Mouse (Mus musculus): ENCODE results near the gene Ell2. TPM values are rescaled to one million over a fixed set of nuclear protein-coding genes. Genes with fewer than 3 reads are reported as not detected.
"Not testable (repeated sequence)": the region's sequence is repeated elsewhere in the genome, so short reads cannot be mapped to it uniquely, and the experiment has no call there.

Ell2 gene
- polyA plus RNA-seq (2016; fragmentation: Nextera tagmentation; extraction: Ambion mirVana) = 7.8 and 8.4 TPM in 2 replicates

- Histone ChIP-seq H3K9me3 (replicated peaks) (no peaks in the 10 kb centered on the region), H3K4me2 (replicated peaks) (peak within 1 kb of the TSS; percentile 77), H3K27ac (peak within 1 kb of the TSS; percentile 66), H3K27me3 (peaks cover 11% of the 10 kb centered on the region), H3K4me3 (peak within 1 kb of the TSS; percentile 83), H3K36me3 (no peaks in the 10 kb centered on the region), H3K9ac (peak within 1 kb of the TSS; percentile 74), H3K4me1 (peaks cover 11% of the 10 kb centered on the region)
- 90% methylated on average over 1 of the region's 1 CpGs for WGBS
- ATAC-seq (ENCODE audit: low FRiP score) = no peak
These were observed at the start of gene Ell2 for GRCm38 (mm10) chr13:75706457-75706856. Ell2 (plus strand) TSS chr13:75706757.

- Histone ChIP-seq H3K9me3 (replicated peaks) (no peaks in the 10 kb centered on the region), H3K4me3 (no peak overlapping the region), H3K27ac (no peak overlapping the region), H3K4me2 (replicated peaks) (no peak overlapping the region), H3K4me1 (no peaks in the 10 kb centered on the region), H3K27me3 (no peaks in the 10 kb centered on the region), H3K9ac (no peak overlapping the region), H3K36me3 (no peaks in the 10 kb centered on the region)
- 25% methylated on average over 3 of the region's 3 CpGs for WGBS
- no peak for ATAC-seq (ENCODE audit: low FRiP score)
These were observed 21.1 kb upstream of the Ell2 start for GRCm38 (mm10) chr13:75685438-75685837.

- WGBS = 86% methylated on average over 4 of the region's 4 CpGs
- Histone ChIP-seq H3K27me3 (no peaks in the 10 kb centered on the region), H3K9me3 (replicated peaks) (no peaks in the 10 kb centered on the region), H3K4me2 (replicated peaks) (no peak overlapping the region), H3K36me3 (no peaks in the 10 kb centered on the region), H3K4me1 (no peaks in the 10 kb centered on the region), H3K27ac (no peak overlapping the region), H3K4me3 (no peak overlapping the region), H3K9ac (no peak overlapping the region)
- no peak for ATAC-seq (ENCODE audit: low FRiP score)
These were observed 19.6 kb upstream of the Ell2 start for GRCm38 (mm10) chr13:75686995-75687394.

- H3K27me3 ChIP-seq = no peaks in the 10 kb centered on the region
- no peak overlapping the region for H3K9ac ChIP-seq
- no peak for ATAC-seq (ENCODE audit: low FRiP score)
- no peaks in the 10 kb centered on the region for H3K36me3 ChIP-seq
- no peak overlapping the region for H3K27ac ChIP-seq
- no peak overlapping the region for H3K4me2 ChIP-seq (replicated peaks)
- no peaks in the 10 kb centered on the region for H3K9me3 ChIP-seq (replicated peaks)
- H3K4me3 ChIP-seq = no peak overlapping the region
- no peaks in the 10 kb centered on the region for H3K4me1 ChIP-seq
These were observed 14.9 kb upstream of the Ell2 start for GRCm38 (mm10) chr13:75691625-75692024.

GRCm38 (mm10) chr13:75693081-75693480, 13.5 kb upstream of the Ell2 start:
- Histone ChIP-seq H3K4me3 (no peak overlapping the region), H3K4me1 (no peaks in the 10 kb centered on the region), H3K36me3 (no peaks in the 10 kb centered on the region), H3K27me3 (no peaks in the 10 kb centered on the region), H3K9me3 (replicated peaks) (no peaks in the 10 kb centered on the region), H3K9ac (no peak overlapping the region), H3K4me2 (replicated peaks) (no peak overlapping the region), H3K27ac (no peak overlapping the region)
- ATAC-seq (ENCODE audit: low FRiP score) = no peak

GRCm38 (mm10) chr13:75702814-75703213, 3.7 kb upstream of the Ell2 start:
- Histone ChIP-seq H3K27me3 (no peaks in the 10 kb centered on the region), H3K36me3 (no peaks in the 10 kb centered on the region), H3K27ac (no peak overlapping the region), H3K9me3 (replicated peaks) (no peaks in the 10 kb centered on the region), H3K4me1 (no peaks in the 10 kb centered on the region), H3K9ac (no peak overlapping the region), H3K4me3 (no peak overlapping the region), H3K4me2 (replicated peaks) (no peak overlapping the region)
- ATAC-seq (ENCODE audit: low FRiP score) = no peak
- 59% methylated on average over 5 of the region's 5 CpGs for WGBS

- Histone ChIP-seq H3K4me2 (replicated peaks) (peak overlapping the region; percentile 77), H3K4me1 (peaks cover 11% of the 10 kb centered on the region), H3K27me3 (peaks cover 11% of the 10 kb centered on the region), H3K9ac (peak overlapping the region; percentile 74), H3K27ac (peak overlapping the region; percentile 66), H3K4me3 (peak overlapping the region; percentile 83), H3K36me3 (no peaks in the 10 kb centered on the region), H3K9me3 (replicated peaks) (no peaks in the 10 kb centered on the region)
- peak; percentile 100 for ATAC-seq (ENCODE audit: low FRiP score)
- WGBS = 8% methylated on average over 56 of the region's 64 CpGs
These were observed 592 bp downstream of the Ell2 start for GRCm38 (mm10) chr13:75706882-75707816.

- Histone ChIP-seq H3K9ac (peak overlapping the region; percentile 74), H3K36me3 (no peaks in the 10 kb centered on the region), H3K27ac (peak overlapping the region; percentile 66), H3K27me3 (peaks cover 11% of the 10 kb centered on the region), H3K9me3 (replicated peaks) (no peaks in the 10 kb centered on the region), H3K4me3 (peak overlapping the region; percentile 83), H3K4me1 (peaks cover 11% of the 10 kb centered on the region), H3K4me2 (replicated peaks) (peak overlapping the region; percentile 77)
- peak; percentile 80 for ATAC-seq (ENCODE audit: low FRiP score)
- under 1% methylated on average over 81 of the region's 83 CpGs for WGBS
These were observed 1.5 kb downstream of the Ell2 start for GRCm38 (mm10) chr13:75707821-75708636.

GRCm38 (mm10) chr13:75708637-75709002, 2.1 kb downstream of the Ell2 start:
- no peak for ATAC-seq (ENCODE audit: low FRiP score)
- H3K36me3 ChIP-seq = no peaks in the 10 kb centered on the region
- H3K9me3 ChIP-seq (replicated peaks) = no peaks in the 10 kb centered on the region
- peak overlapping the region; percentile 17; the same call in 1 of the 2 replicates for H3K27ac ChIP-seq
- H3K4me3 ChIP-seq = peak overlapping the region; percentile 83
- H3K4me2 ChIP-seq (replicated peaks) = peak overlapping the region; percentile 77
- peaks cover 11% of the 10 kb centered on the region for H3K4me1 ChIP-seq
- H3K27me3 ChIP-seq = peaks cover 11% of the 10 kb centered on the region
- whole genome bisulfite sequencing = 12% methylated on average over 8 of the region's 8 CpGs
- H3K9ac ChIP-seq = peak overlapping the region; percentile 74

GRCm38 (mm10) chr13:75709026-75709778, 2.6 kb downstream of the Ell2 start:
- Histone ChIP-seq H3K4me2 (replicated peaks) (peak overlapping the region; percentile 77), H3K4me1 (peaks cover 11% of the 10 kb centered on the region), H3K9ac (no peak overlapping the region), H3K36me3 (no peaks in the 10 kb centered on the region), H3K4me3 (peak overlapping the region; percentile 83), H3K27ac (no peak overlapping the region), H3K9me3 (replicated peaks) (no peaks in the 10 kb centered on the region), H3K27me3 (peaks cover 11% of the 10 kb centered on the region)
- WGBS = 49% methylated on average over 4 of the region's 4 CpGs
- ATAC-seq (ENCODE audit: low FRiP score) = no peak

GRCm38 (mm10) chr13:75710152-75710551, 3.6 kb downstream of the Ell2 start:
- no peak overlapping the region for H3K27ac ChIP-seq

GRCm38 (mm10) chr13:75711517-75711916, 5.0 kb downstream of the Ell2 start:
- not testable (repeated sequence) for H3K9ac ChIP-seq; H3K9me3 ChIP-seq (replicated peaks); H3K4me2 ChIP-seq (replicated peaks); H3K27ac ChIP-seq; H3K4me3 ChIP-seq; ATAC-seq (ENCODE audit: low FRiP score); H3K36me3 ChIP-seq
- Histone ChIP-seq H3K27me3 (peaks cover 11% of the 10 kb centered on the region), H3K4me1 (peaks cover 11% of the 10 kb centered on the region)
- WGBS = 92% methylated on average over 3 of the region's 4 CpGs

More at GRCm38 (mm10) chr13:75710152-75710551, 3.6 kb downstream of the Ell2 start:
- Histone ChIP-seq H3K36me3 (no peaks in the 10 kb centered on the region), H3K9me3 (replicated peaks) (no peaks in the 10 kb centered on the region), H3K9ac (no peak overlapping the region), H3K4me2 (replicated peaks) (no peak overlapping the region), H3K4me1 (peaks cover 11% of the 10 kb centered on the region), H3K4me3 (no peak overlapping the region), H3K27me3 (peaks cover 11% of the 10 kb centered on the region)
- WGBS = 67% methylated on average over 6 of the region's 6 CpGs
- ATAC-seq (ENCODE audit: low FRiP score) = no peak

Measured in hindbrain, embryonic 12.5 days (tissue).